Mouse (Mus musculus) hindbrain, embryonic 12.5 days (tissue): Measurements from ENCODE around the gene Glmn. TPM values are rescaled to one million over a fixed set of nuclear protein-coding genes. Genes with fewer than 3 reads are reported as not detected.

ENCODE experiments used
- ATAC-seq: fragments of 200-750 bp; cut with Nextera tagmentation; 2 replicates; pipeline ENCODE4 v1.8.0; 2017; ENCODE audit warnings: moderate TSS enrichment; ENCODE audit not compliant: low FRiP score
- H3K27ac ChIP-seq: fragments of 300-500 bp; sonication (generic); 2 replicates; pipeline ENCODE4 v1.5.1; 2016; ENCODE audit warnings: mild to moderate bottlenecking
- H3K27me3 ChIP-seq: fragments of 300-500 bp; sonication (generic); 2 replicates; pipeline ENCODE4 v1.6.1; 2016; ENCODE audit warnings: mild to moderate bottlenecking
- H3K36me3 ChIP-seq: fragments of 300-500 bp; sonication (generic); 2 replicates; pipeline ENCODE4 v1.6.1; 2016; ENCODE audit warnings: mild to moderate bottlenecking
- H3K4me1 ChIP-seq: fragments of 300-500 bp; sonication (generic); 2 replicates; pipeline ENCODE4 v1.6.1; 2016
- H3K4me2 ChIP-seq: fragments of 300-500 bp; sonication (generic); replicated peaks from 2 replicates; pipeline ENCODE4 v1.6.1; 2016; ENCODE audit warnings: mild to moderate bottlenecking
- H3K4me3 ChIP-seq: fragments of 300-500 bp; sonication (generic); 2 replicates; pipeline ENCODE4 v1.5.1; 2016; ENCODE audit warnings: mild to moderate bottlenecking
- H3K9ac ChIP-seq: fragments of 300-500 bp; sonication (generic); 2 replicates; pipeline ENCODE4 v1.6.1; 2016; ENCODE audit warnings: mild to moderate bottlenecking, moderate library complexity
- H3K9me3 ChIP-seq: fragments of 300-500 bp; sonication (generic); replicated peaks from 2 replicates; pipeline ENCODE4 v1.6.1; 2016; ENCODE audit warnings: mild to moderate bottlenecking
- WGBS: fragments of 180-500 bp; shearing (Covaris S2); methylation state at CpG from one replicate; pipeline ENCODE4 v1.1.7; 2016; 5-methylcytosine and 5-hydroxymethylcytosine counted together
- polyA plus RNA-seq: library from polyadenylated mRNA; unstranded; fragments of >200 nt; fragmentation: Nextera tagmentation; extraction: Ambion mirVana; gene quantifications from 2 replicates; pipeline ENCODE4 v1.2.1, GENCODE M21; 2016

The Glmn gene
- polyA plus RNA-seq, 1 experiment from 2014 or later, result 34.2 TPM

DNA sequence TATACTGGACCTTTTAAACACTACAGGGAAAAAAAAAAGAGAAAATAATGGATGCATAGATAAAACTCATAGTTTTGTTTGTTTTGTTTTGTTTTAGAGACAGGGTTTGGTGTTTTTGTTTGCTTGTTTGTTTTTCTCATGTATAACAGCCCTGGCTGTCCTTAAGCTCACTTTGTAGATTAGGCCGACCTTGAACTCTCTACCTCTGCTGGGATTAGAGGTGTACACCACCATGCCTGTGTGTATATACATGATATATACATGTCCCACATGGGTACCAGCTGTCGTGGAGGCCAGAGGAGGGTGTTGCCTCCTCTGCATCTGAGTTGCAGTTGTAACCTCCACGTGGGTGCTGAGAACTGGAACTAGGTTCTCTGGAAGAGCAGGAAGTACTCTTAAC is 49.2 kb downstream of the Glmn start:
- WGBS, result 84% methylated on average over 3 of the region's 3 CpGs
- no peak overlapping the region for H3K4me3 ChIP-seq

DNA sequence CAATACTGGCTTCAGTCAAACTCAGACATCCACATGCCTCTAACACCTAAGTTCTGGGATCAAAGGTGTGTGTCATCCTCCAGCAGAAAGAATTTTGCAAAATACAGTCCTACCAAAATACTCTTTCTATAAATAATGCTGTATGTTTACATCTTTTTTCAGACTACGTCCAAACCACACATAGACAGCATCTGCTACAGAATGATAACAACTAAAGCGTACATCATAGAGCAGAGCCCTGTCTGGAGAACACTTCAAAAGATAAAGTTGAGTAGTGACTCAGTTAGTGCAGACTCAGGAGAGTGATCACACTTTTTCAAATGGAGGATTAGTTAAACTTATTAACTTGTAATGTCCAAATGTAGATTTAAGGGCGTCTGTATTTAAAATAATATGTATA is 49.7 kb downstream of the Glmn start:
- Histone ChIP-seq H3K4me1 (no peaks in the 10 kb centered on the region), H3K27me3 (no peaks in the 10 kb centered on the region), H3K4me3 (no peak overlapping the region), H3K4me2 (no peak overlapping the region), H3K27ac (no peak overlapping the region), H3K9ac (no peak overlapping the region), H3K9me3 (no peaks in the 10 kb centered on the region), H3K36me3 (peaks cover 13% of the 10 kb centered on the region; the same call in 1 of the 2 replicates)
- no peak for ATAC-seq
- 86% methylated on average over 3 of the region's 3 CpGs for WGBS

More for the DNA sequence above, 49.2 kb downstream of the Glmn start:
- no peaks in the 10 kb centered on the region for H3K4me1 ChIP-seq
- H3K36me3 ChIP-seq, result peaks cover 16% of the 10 kb centered on the region; the same call in 1 of the 2 replicates
- no peaks in the 10 kb centered on the region for H3K27me3 ChIP-seq
- ATAC-seq, result no peak
- no peak overlapping the region for H3K27ac ChIP-seq
- H3K9me3 ChIP-seq, result no peaks in the 10 kb centered on the region
- no peak overlapping the region for H3K4me2 ChIP-seq
- no peak overlapping the region for H3K9ac ChIP-seq

DNA sequence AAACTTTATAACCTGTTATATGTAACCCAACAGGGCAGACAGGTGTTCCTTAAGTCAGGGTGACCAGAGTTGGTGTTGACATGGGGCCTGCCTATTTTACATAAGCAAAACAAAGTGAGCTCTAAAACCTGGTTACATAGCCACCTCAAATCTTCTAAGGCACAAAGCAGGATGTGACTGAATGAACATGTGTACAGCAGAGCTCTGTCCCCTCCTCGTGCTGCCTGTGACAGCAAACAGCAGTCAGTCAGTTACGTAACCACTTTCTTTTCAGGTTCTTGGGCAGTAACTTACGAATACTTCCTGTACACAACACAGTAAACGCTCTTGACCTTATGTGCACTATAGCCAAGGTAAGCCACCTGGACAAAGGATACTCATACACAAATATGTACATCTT is 51.8 kb downstream of the Glmn start:
- no peak overlapping the region for H3K4me2 ChIP-seq
- H3K27ac ChIP-seq, result no peak overlapping the region
- H3K27me3 ChIP-seq, result no peaks in the 10 kb centered on the region
- no peak for ATAC-seq
- H3K9me3 ChIP-seq, result no peaks in the 10 kb centered on the region
- H3K9ac ChIP-seq, result no peak overlapping the region
- 94% methylated on average over 4 of the region's 4 CpGs for WGBS
- H3K4me1 ChIP-seq, result peaks cover 3% of the 10 kb centered on the region
- no peak overlapping the region for H3K4me3 ChIP-seq
- H3K36me3 ChIP-seq, result peaks cover 6% of the 10 kb centered on the region; the same call in 1 of the 2 replicates

DNA sequence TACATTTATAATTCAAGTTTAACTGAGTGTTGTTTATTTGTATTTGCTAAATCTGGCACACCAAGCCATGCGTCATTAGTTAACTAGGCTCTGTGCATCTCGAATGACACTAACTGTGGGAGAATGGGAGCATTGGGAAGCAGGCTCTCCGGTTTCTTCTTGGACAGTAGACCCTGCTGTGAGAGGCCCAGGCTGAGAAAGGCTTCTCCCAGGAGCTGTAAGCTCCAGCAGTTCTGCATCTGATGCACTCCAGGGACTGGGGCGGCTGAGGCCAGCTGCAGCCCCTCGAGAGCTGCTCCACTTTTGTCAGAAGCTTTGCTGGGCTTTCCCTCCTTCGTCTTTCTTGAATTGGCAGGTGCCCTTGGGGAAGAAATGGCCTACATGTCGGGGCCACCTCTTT is 56.0 kb downstream of the Glmn start:
- no peak overlapping the region for H3K4me2 ChIP-seq
- H3K9ac ChIP-seq, result no peak overlapping the region
- H3K4me3 ChIP-seq, result no peak overlapping the region
- H3K4me1 ChIP-seq, result peaks cover 3% of the 10 kb centered on the region
- no peak overlapping the region for H3K27ac ChIP-seq
- H3K36me3 ChIP-seq, result no peaks in the 10 kb centered on the region
- no peaks in the 10 kb centered on the region for H3K27me3 ChIP-seq
- H3K9me3 ChIP-seq, result no peaks in the 10 kb centered on the region
- no peak for ATAC-seq
- 22% methylated on average over 7 of the region's 7 CpGs for WGBS

DNA sequence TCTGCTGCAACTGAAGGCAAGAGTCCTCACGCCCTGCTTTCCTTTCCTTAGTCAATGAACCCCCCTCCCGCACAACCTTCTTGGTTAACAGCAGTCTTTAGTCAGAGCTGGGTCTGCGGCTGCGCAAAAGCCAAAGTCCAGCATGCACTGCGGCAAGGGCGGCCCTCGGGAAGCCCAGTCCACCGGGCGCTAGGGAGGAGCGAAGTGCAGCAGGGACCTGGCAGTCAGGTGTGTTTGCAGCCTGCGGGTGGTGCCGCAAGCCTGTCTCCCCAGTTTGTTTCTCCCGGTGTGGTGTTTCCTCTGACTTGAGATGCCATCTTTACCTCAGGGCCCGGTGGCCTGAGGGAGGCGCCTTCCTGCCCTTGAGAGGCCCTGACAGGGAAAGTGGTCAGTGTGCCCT is 63.1 kb downstream of the Glmn start, which contains the start of gene 1700028K03Rik:
Gene 1700028K03Rik, plus strand, starts transcription at position 129 of the 400 bp plus-strand sequence.
- no peaks in the 10 kb centered on the region for H3K4me1 ChIP-seq
- 71% methylated on average over 15 of the region's 15 CpGs for WGBS
- no peak for ATAC-seq
- no peak within 1 kb of the TSS for H3K9ac ChIP-seq
- no peaks in the 10 kb centered on the region for H3K27me3 ChIP-seq
- H3K4me3 ChIP-seq, result no peak within 1 kb of the TSS
- H3K36me3 ChIP-seq, result no peaks in the 10 kb centered on the region
- H3K27ac ChIP-seq, result no peak within 1 kb of the TSS
- no peaks in the 10 kb centered on the region for H3K9me3 ChIP-seq
- no peak within 1 kb of the TSS for H3K4me2 ChIP-seq

DNA sequence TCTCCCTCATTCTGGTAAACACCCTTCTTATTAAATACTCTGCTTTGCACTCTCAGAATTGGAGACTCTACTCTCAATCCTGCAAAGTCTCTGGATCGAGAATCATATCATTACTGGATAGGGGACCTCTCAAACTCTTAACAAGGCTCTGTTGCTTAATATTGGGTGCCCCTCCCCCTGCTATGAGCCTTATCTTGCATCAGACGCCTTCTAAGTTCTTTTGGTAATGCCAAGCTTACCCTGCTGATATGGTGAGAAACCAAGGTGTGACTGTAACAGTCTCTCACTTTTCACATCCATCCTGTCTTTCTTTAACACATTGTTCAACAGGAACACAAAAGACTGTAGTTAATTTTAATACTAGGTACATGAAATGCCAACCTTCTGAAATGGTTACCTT is 64.1 kb downstream of the Glmn start:
- H3K4me3 ChIP-seq, result no peak overlapping the region
- H3K27ac ChIP-seq, result no peak overlapping the region
- WGBS, result 75% methylated on average over 2 of the region's 2 CpGs
- H3K36me3 ChIP-seq, result no peaks in the 10 kb centered on the region
- no peak for ATAC-seq
- no peaks in the 10 kb centered on the region for H3K27me3 ChIP-seq
- H3K9me3 ChIP-seq, result no peaks in the 10 kb centered on the region
- no peaks in the 10 kb centered on the region for H3K4me1 ChIP-seq
- H3K9ac ChIP-seq, result no peak overlapping the region
- no peak overlapping the region for H3K4me2 ChIP-seq

DNA sequence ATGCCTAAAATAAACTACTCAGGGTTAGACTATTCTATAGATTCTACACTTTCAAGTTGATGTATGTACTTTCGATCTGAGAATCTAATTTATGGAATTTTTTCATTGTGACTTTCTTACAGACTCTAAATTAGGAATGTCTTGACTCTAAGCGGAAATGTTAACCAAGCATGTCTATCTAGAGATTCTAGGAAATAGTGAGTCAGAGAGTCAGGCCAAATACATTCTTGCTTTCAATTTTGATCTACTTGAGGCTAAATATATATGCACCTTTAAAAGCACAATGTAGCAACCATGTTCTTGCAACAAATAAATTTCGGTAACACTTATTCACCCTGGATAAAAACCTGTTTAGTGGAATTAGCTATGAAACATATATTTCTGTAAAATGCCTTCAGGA is 68.8 kb downstream of the Glmn start:
- Histone ChIP-seq H3K4me2 (no peak overlapping the region), H3K9me3 (no peaks in the 10 kb centered on the region), H3K4me3 (no peak overlapping the region), H3K27me3 (no peaks in the 10 kb centered on the region), H3K4me1 (no peaks in the 10 kb centered on the region), H3K27ac (no peak overlapping the region), H3K9ac (no peak overlapping the region), H3K36me3 (no peaks in the 10 kb centered on the region)
- 95% methylated on average over 3 of the region's 3 CpGs for WGBS
- no peak for ATAC-seq

DNA sequence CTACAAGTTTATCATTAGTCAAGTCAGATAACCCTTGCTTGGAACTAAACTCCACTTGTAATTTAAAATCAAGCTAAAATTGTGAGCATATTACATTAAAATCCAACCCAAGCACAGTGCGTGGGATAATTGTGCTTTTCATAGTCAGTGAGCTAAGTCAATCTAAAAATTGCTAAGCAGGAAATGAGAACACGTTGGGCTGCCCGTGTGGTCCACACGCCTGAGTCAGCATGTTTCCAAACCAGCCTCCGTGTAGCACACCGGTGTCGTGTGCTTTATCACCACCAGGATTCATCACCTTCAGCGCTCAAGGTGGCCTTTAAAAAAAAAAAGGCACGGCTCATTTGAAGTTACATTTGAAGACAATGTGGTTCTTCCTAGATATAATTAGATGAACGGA is 73.4 kb downstream of the Glmn start:
- H3K9ac ChIP-seq, result no peak overlapping the region
- WGBS, result 82% methylated on average over 10 of the region's 10 CpGs
- H3K4me2 ChIP-seq, result no peak overlapping the region
- H3K36me3 ChIP-seq, result no peaks in the 10 kb centered on the region
- ATAC-seq, result no peak
- no peak overlapping the region for H3K4me3 ChIP-seq
- H3K27me3 ChIP-seq, result no peaks in the 10 kb centered on the region
- no peak overlapping the region for H3K27ac ChIP-seq
- H3K9me3 ChIP-seq, result no peaks in the 10 kb centered on the region
- no peaks in the 10 kb centered on the region for H3K4me1 ChIP-seq

DNA sequence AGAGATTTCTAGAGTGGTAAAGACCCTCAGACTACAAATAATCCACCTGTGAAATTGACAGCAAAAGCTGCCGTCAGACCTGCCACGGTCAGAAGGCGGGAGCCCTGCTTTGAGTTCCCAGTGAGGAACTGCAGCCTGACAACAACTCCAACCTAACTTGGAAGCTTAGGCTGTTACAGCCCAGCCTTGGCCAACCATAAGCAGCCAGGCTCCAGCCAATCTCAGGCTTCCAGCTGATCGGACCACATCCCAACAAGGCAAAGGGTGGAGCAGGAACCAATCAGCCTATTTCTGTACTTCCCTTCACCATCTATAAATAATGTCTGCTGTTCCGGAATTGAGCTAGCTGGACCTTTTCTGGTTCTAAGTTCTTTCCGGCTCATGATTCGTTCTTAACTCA is 75.8 kb downstream of the Glmn start:
- WGBS, result 89% methylated on average over 7 of the region's 7 CpGs
- H3K27me3 ChIP-seq, result no peaks in the 10 kb centered on the region

DNA sequence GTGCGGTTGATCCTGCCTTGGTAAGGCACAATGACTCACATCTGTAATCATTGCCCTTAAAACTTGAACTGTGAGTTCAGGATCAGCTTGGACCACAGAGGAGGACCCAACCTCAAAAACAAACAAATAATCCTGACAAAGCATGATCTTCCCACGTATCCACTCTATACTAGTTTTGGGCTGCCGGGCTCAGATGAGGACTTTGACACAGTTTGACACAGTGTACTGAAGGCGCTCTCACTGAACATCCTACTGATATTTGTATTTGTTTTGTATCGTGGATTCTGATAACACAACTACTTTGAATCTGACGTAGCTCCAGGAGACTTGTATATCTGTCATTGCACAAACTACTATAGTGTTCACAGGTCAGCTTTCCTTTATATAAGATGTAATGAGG is 76.3 kb downstream of the Glmn start:
- no peak for ATAC-seq
- Histone ChIP-seq H3K27me3 (no peaks in the 10 kb centered on the region), H3K4me2 (no peak overlapping the region), H3K4me3 (no peak overlapping the region), H3K36me3 (no peaks in the 10 kb centered on the region), H3K4me1 (no peaks in the 10 kb centered on the region), H3K27ac (no peak overlapping the region), H3K9me3 (no peaks in the 10 kb centered on the region), H3K9ac (no peak overlapping the region)
- WGBS, result 89% methylated on average over 6 of the region's 6 CpGs

More for the DNA sequence above, 75.8 kb downstream of the Glmn start:
- H3K4me3 ChIP-seq, result no peak overlapping the region
- H3K4me2 ChIP-seq, result no peak overlapping the region
- H3K9me3 ChIP-seq, result no peaks in the 10 kb centered on the region
- H3K27ac ChIP-seq, result no peak overlapping the region
- H3K36me3 ChIP-seq, result no peaks in the 10 kb centered on the region
- no peaks in the 10 kb centered on the region for H3K4me1 ChIP-seq
- H3K9ac ChIP-seq, result no peak overlapping the region
- no peak for ATAC-seq

DNA sequence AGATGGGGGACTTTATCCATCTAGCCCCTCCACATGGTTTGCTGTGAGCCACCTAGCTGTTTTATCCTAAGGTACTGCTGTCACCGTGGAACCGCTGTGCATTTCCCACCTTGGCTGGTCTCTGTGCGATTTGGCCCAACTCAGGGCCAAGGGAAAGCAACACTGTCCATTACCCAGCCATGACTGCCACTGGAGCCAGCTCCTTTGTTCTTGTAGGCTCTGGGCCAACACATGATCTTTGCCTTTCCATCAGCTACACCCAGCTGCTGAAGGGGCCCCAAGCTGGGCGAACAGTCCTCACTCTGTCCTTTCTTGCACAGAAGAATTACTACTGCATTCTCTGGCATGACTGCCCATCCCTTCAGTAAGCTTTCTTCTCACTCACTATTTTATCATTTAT is 79.1 kb downstream of the Glmn start:
- H3K4me3 ChIP-seq, result no peak overlapping the region
- 92% methylated on average over 4 of the region's 4 CpGs for WGBS
- no peak overlapping the region for H3K27ac ChIP-seq
- H3K9ac ChIP-seq, result no peak overlapping the region
- no peaks in the 10 kb centered on the region for H3K36me3 ChIP-seq
- H3K4me1 ChIP-seq, result no peaks in the 10 kb centered on the region
- ATAC-seq, result no peak
- H3K9me3 ChIP-seq, result no peaks in the 10 kb centered on the region
- H3K27me3 ChIP-seq, result no peaks in the 10 kb centered on the region
- no peak overlapping the region for H3K4me2 ChIP-seq

DNA sequence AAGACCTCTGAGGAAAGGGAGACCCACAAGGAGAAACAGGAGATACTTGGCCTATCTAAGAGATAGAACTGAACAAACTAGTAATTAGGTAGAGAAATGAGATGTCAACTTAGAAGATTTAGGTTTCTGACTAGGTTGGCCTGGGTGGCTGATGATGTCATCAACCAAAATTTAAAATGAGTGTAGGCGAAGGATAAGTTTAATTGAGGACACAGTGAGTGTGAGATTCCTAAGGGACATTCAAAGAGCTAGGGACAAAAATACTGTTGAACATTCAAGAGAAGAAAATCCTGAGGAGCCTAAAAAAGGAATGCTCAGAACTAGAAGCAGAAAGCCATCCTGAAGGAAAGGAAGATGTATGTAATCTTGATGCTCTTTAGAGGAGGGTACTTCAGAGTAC is 81.6 kb downstream of the Glmn start:
- no peak overlapping the region for H3K4me2 ChIP-seq
- H3K27me3 ChIP-seq, result no peaks in the 10 kb centered on the region
- ATAC-seq, result no peak
- WGBS, result 95% methylated on average over 1 of the region's 1 CpGs
- H3K9me3 ChIP-seq, result no peaks in the 10 kb centered on the region
- H3K4me3 ChIP-seq, result no peak overlapping the region
- H3K27ac ChIP-seq, result no peak overlapping the region
- H3K36me3 ChIP-seq, result no peaks in the 10 kb centered on the region; the same call in 1 of the 2 replicates
- no peaks in the 10 kb centered on the region for H3K4me1 ChIP-seq
- no peak overlapping the region for H3K9ac ChIP-seq

DNA sequence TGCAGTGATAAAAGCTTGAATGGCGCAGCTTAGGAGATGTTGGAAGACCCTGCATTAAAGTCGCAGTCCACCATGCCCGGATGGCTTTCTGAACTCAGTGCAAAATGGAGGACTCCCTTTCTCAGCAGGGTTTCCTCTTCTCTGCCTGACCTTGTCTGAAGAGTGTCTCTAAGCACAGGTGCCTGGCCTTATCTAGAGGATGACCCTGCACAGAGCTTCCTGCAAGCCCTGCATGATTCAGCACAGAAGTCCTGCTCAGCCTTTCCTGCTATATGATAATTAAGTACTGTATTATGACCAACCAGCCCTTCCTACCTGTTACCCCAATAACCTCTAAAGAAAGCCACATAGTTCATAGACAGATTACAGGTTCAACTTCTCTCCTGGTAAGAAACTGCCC is 82.2 kb downstream of the Glmn start:
- no peak overlapping the region for H3K27ac ChIP-seq
- no peaks in the 10 kb centered on the region for H3K9me3 ChIP-seq
- WGBS, result 93% methylated on average over 3 of the region's 3 CpGs
- H3K36me3 ChIP-seq, result no peaks in the 10 kb centered on the region; the same call in 1 of the 2 replicates
- H3K4me2 ChIP-seq, result no peak overlapping the region
- H3K4me3 ChIP-seq, result no peak overlapping the region
- H3K4me1 ChIP-seq, result no peaks in the 10 kb centered on the region
- ATAC-seq, result no peak
- no peaks in the 10 kb centered on the region for H3K27me3 ChIP-seq
- H3K9ac ChIP-seq, result no peak overlapping the region
